Mouse (Mus musculus): Measurements from ENCODE around the gene Zfp277.

Zfp277 gene

GRCm38 (mm10) chr12:40438049-40438448, 7.7 kb downstream of the Zfp277 start:
- DNase-seq: no peak

DNA sequence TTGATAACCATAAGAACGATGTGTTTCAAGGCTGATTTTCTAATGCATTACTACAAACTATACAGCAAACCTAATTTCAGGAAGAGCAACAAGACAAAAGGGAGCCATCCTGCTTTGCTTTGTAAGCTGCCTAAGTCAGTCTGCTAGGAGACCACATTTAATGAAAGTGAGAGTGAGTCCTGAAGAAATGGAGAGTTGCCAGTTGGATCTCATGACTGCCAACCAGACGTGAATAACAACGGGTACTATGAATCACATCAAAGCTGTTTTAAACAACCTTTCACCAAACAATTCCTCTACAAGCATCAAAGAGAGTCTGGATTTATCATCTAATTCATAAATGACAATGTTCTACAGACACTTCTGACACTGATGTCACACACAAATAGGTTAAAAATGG, 11.6 kb downstream of the Zfp277 start:
- no peak for DNase-seq

GRCm38 (mm10) chr12:40431075-40431474, 14.6 kb downstream of the Zfp277 start:
- DNase-seq: no peak

DNA sequence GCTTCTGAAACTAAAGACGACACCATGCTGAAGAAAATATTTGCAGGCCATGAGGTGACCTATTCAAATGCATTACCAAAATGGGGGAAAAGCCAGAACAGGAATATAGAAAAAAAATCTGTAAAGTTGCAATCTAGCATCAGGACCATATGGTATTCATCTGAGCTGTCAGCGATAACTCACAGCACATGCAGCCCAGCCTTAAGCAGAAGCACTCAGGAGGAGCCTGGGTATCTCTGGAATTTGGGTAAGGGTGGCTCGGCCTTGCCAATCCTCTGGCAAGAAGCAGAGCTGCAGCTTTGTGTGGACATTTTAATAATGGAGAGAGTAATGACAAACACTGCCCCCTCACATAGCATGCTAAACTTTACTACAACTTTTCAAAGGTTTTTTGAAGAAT, 15.7 kb downstream of the Zfp277 start:
- no peak for DNase-seq

GRCm38 (mm10) chr12:40427606-40428005, 18.1 kb downstream of the Zfp277 start:
- no peak for DNase-seq

GRCm38 (mm10) chr12:40424991-40425390, 20.7 kb downstream of the Zfp277 start:
- DNase-seq: no peak

DNA sequence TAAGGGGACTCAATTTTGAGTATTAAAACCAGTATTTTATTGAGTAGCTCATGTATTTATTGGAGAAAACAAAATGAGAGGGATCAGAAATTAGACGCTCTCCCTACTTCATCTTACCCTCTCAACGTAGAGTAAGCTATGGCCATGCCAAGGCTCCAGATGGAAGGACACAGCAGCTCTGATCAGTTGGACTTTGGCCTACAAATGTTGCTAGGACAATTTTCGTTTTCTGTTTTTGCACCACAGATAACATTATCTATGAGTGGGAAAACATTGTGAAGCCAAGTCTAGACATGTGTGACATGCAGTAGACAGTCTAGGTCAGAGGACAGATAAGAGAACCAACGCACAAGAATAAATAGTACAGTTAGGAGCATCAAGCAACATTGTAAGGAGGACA, 28.4 kb downstream of the Zfp277 start:
- DNase-seq: no peak

GRCm38 (mm10) chr12:40415312-40415925, 30.3 kb downstream of the Zfp277 start:
- DNase-seq: no peak

DNA sequence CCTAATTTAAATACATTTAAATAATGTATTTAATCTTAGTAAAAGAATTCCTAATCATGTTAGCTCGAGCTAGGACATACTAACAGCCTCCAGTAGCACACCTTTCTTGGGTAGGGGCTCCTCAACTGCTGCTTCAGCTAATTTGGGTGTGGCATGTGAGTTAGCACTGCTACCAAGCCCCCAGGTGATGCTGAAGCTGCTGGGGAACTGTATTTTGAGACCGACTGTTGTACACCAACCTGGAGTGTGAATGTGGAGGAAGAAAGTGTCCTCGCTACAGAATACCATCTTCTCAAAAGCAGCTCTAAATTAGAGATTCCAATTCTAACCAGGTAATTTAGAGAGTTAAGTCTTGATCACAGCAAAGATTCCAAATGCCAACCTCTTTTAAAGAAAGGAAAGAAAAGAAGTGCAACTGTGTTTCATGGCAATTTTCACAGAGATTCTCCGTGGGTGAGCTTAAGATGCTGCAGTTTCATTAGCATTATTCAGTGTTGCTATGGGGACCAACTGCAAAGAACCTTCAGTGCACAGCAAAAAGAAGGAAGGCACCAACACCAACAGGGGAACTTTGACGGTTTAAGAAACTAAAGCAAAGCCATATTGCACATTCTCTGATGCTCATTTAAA, 30.9 kb downstream of the Zfp277 start:
- DNase-seq: no peak

DNA sequence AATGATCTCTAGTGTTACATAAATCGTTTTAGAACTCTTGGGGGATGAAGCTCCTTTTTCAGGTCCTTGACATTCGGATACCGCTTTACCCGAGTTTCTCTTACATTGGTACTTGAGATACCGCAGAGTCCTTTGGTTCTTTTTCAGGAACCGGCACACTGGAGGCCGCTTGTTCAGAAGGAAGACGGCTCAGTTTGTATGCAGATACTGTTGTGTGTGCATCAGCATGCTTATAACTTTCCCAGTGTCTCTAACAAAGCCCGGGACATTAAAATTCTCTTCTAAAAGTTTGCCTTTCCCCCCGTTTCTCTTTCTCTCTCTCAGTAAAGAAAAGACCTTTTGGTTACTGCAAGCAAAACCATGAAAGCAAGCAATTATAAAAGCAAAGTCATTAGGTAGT, 45.9 kb downstream of the Zfp277 start:
- DNase-seq: no peak

- DNase-seq: peak in 1 of 2 experiments; percentile 43
Observed at GRCm38 (mm10) chr12:40399386-40399785, 46.3 kb downstream of the Zfp277 start.

DNA sequence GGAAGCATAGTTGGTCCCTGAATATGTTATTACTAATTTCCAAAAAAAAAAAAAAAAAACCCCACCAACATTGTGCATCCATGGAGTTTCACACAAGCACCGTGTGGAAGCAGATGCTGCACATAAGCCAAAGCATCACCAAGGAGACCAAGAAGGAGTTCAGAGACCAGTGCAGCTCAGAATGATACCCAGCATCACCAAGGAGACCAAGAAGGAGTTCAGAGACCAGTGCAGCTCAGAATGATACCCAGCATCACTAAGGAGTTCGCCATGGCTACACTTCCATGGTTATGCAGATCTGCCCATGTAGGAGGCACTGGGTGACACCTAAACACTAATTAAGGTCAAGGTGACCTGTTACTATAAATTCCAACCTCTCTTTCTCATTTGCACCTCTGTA, 46.8 kb downstream of the Zfp277 start:
- DNase-seq: no peak

DNA sequence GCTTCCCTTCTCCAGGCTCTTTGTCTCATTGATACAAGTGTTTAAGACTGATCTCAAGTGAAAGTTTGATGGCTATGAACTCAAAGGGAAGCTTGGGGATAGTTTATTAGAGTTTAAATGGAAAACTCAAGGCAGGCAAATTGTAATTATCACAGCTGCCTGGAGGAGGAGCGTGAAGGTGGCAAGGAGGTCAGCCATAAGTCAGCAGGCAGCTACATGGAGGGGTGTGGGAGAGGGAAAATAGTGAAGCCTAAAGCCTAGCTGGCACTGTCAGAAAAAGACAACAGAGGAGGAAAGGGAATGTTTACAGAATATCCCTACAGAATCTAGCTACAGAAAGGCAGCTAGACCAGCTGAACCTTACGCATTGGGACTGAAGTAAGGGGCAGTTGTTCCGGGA, 52.8 kb downstream of the Zfp277 start:
- no peak for DNase-seq

DNA sequence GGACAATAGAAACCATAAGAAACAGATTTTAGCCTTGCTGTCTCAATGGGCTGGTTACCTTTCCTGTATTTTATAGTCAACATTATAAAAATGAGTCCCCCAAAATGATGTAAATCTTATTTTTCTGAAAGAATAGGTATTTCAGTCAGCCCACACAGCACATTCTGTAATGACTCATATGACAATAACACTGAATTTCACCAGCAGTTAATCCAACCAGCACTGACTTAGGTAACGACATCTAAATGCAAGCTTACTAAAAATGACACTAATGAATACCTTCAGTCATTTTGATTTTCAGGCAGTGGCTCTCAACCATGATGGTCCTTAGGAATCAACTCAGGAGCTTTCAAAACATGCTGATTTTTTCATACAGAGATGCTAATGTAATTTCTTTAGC, 54.4 kb downstream of the Zfp277 start:
- DNase-seq: no peak

GRCm38 (mm10) chr12:40387786-40388185, 57.9 kb downstream of the Zfp277 start:
- DNase-seq: no peak

GRCm38 (mm10) chr12:40385301-40385700, 60.4 kb downstream of the Zfp277 start:
- no peak for DNase-seq

DNA sequence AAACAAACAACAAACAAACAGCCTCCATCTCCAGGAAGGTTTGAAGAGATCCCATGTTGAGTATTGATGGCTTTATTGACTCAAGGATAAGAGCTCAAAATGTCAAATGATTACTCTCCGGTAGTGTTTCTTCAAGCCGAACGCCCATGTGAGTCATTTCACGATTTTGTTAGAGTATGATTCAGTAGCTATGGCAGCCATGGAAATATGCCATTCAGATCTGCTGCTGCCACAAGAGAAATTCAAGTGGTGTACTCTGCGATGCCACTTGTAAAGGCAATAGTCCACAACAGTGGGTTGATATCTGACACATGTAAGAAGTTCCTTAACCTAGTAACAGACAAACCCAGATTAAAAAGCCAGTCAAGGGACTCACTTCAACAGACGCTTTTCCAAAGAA, 62.0 kb downstream of the Zfp277 start:
- no peak for DNase-seq

DNA sequence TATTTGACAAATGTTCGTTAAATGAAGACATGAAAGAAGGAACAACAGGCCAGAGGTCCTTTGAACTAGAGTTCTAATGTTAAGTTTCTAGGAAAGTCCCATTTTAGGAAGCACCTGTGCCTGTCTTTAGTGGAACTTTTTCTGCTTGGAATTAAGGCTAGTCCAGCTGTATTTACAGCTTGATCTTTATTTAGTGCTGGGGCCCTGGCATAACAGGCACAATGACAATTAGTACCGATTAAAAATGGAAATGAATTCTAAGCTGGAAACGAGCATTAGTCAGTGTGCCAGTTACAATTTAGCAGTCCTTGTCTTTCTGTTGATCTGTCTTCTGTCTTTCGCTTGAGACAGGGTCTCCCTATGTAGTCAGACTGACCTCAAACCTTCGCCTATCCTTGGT, 63.2 kb downstream of the Zfp277 start:
- no peak for DNase-seq

DNA sequence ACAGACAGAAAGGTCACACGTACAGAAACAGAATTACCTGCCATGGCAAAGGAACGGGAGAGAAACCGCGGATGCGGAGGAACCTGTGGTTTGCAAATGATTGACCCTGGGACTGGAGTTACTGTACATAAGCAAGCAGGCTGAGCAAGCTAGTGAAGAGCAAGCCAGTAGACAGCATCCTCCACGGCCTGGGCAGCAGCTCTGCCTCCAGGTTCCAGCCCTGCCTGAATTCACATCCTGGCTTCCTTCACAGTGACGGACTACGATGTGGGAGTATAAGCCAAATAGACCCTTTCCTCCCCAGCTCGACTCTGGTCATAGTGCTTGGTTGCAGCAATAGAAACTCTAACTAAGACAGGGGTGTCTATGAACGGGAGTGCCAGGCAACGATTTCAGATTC, 63.9 kb downstream of the Zfp277 start:
- DNase-seq: peak; percentile 15 to 29

DNA sequence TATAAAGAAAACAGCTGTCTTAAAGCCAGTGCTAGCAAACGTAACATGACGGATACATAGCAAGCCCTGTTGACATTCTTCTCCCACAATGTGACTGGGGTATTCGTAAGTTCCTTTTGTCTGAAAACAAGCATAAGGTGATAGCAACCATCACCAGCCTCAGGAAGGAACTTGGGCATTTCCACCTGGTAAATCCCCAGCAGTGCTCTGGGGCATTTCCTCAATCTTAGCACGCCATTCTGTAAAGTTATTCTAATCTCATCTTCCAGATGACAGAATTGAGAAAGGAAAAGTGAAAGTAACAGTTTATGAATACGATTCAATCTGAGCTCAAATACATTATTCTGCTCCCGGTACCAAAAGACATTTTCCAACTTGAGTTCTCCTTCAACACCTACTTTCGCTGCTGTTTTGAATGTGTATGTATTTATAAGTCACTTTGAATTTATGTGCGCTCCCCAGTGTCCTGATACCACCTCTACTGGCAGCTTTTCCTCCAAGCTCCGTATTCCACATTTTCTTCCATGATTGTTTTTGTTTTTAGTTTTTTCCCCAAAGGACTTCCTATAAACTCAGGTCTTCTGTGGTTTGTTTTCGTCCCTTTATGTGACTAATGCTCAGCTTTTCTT, 64.4 kb downstream of the Zfp277 start:
- DNase-seq: no peak

GRCm38 (mm10) chr12:40379538-40379923, 66.2 kb downstream of the Zfp277 start:
- no peak for DNase-seq

DNA sequence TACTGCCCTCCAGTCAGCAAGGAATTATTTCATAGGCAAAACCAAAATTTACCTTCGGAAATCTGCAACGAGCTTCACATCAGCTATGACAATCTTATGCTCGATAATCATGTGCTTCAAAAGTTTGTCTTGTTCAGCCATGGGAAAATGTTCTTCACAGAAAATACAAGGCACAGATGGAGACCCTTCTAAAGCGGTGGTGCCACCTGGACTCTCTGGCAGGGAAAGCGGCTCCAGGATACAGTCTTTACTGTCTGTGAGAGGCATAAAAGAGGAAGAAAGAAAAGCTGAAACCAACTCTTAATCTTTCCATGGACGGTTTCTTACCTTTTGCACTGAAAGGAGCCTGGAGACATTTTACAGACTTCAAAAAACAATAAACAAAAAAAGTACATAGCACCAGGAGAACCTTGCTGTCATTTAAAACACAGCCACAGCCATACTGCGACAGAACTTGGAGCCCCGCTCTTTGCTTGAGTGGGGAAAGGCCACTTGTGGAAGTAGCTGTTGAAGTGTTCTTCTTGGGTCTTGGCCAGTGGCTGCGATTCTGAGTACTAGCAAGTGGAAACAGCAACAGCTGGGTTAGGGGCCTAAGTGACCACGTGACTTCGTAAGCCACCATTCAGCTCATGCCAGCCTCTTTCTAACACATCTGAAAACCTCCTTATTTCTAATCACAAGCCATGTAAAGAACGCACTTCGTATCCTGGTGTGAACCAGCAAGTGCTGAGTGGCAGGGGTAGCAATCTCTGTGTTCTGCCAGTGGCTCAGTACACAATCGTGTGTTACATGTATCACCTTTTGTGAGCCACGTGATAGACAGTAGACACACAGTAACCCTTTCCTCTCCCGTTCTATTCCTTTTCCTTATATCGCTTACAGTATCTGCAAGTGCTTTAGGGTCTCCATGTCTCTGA, 66.8 kb downstream of the Zfp277 start:
- no peak for DNase-seq

- DNase-seq: no peak
Observed at GRCm38 (mm10) chr12:40351879-40352278, 93.8 kb downstream of the Zfp277 start.

DNA sequence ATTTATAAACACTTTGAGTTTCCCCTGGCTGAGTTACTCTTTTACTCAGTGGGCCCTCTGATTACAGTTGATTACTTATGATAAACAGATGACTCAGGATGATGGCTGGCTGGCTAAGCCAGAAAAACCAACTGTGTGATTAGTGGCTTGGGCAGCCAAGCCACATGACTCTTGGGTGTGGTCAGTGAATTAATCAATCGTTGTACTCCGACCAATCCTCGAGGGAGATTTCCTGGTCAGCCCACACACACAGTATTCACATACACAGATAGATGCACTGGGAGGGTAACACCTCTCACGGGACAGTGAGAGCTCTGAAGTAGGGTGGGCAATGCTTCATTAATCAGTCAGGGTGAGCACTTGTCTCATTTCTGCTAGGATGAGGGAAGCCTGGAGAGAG, 97.5 kb downstream of the Zfp277 start:
- no peak for DNase-seq

Measured in kidney, adult 8-10 months (tissue).